ENCODE assay signal across 23 mouse cellular contexts in genomic region chr6:8668013-8668811, GRCm38 (mm10).
"Had no signal": no experiment of that assay in that cellular context is flagged by ENCODE, and none has a peak within 500 bp of the region (broad histone marks: within the 10 kb centered on the region; RNA-seq: fewer than 3 reads in every experiment).

No protein-coding gene starts in this region.

- ATAC-seq: liver, embryonic 12.5 days; midbrain, embryonic 13.5 days; midbrain, embryonic 16.5 days had no signal

- H3K4me1 ChIP-seq: liver, embryonic 12.5 days; liver, embryonic 15.5 days had no signal

- H3K27ac ChIP-seq: limb, embryonic 12.5 days; limb, embryonic 15.5 days; liver, embryonic 12.5 days; liver, embryonic 15.5 days; lung, embryonic 15.5 days; midbrain, embryonic 10.5 days; midbrain, embryonic 13.5 days; stomach, postnatal 0 days had no signal

- H3K27me3 ChIP-seq: limb, embryonic 12.5 days; limb, embryonic 15.5 days; liver, embryonic 12.5 days; liver, embryonic 15.5 days; lung, embryonic 15.5 days; megakaryocyte, embryonic 14.5 days; midbrain, embryonic 13.5 days had no signal

- H3K36me3 ChIP-seq: limb, embryonic 12.5 days; limb, embryonic 15.5 days; liver, embryonic 12.5 days; liver, embryonic 15.5 days; midbrain, embryonic 10.5 days; midbrain, embryonic 13.5 days had no signal

- H3K4me3 ChIP-seq: limb, embryonic 12.5 days; limb, embryonic 15.5 days; liver, embryonic 12.5 days; liver, embryonic 15.5 days; lung, embryonic 15.5 days; megakaryocyte, embryonic 14.5 days; midbrain, embryonic 10.5 days; midbrain, embryonic 13.5 days; myocyte had no signal

- H3K9ac ChIP-seq: limb, embryonic 12.5 days; limb, embryonic 15.5 days; liver, embryonic 12.5 days; liver, embryonic 15.5 days; lung, embryonic 15.5 days; midbrain, embryonic 13.5 days had no signal

- H3K9me3 ChIP-seq: limb, embryonic 12.5 days; limb, embryonic 15.5 days; liver, embryonic 12.5 days; liver, embryonic 15.5 days; lung, embryonic 15.5 days; megakaryocyte, embryonic 14.5 days; midbrain, embryonic 10.5 days; midbrain, embryonic 13.5 days had no signal

- H3K4me2 ChIP-seq: limb, embryonic 12.5 days; limb, embryonic 15.5 days; liver, embryonic 12.5 days; liver, embryonic 15.5 days; lung, embryonic 15.5 days; midbrain, embryonic 13.5 days had no signal

- DNase-seq: kidney, adult 18-20 months; kidney, adult 9 months; kidney, postnatal 14 days; kidney, postnatal 4 days; left cerebral cortex, postnatal 4 days; lung, adult 18-20 months; lung, postnatal 10 days; lung, postnatal 36 days; right cerebral cortex, postnatal 4 days; thymus, adult 2 months; thymus, postnatal 14 days; thymus, postnatal 4 days had no signal
